Mouse (Mus musculus) frontal cortex, postnatal 25 days (tissue): ENCODE measurements around the gene Ubac2.

ENCODE experiments used
- DNase-seq, 2 experiments: peaks; one replicate each; pipeline ENCODE4 v3.0.0; 2022; ENCODE audit warnings: low spot score in 2 of 2

Gene Ubac2

DNA sequence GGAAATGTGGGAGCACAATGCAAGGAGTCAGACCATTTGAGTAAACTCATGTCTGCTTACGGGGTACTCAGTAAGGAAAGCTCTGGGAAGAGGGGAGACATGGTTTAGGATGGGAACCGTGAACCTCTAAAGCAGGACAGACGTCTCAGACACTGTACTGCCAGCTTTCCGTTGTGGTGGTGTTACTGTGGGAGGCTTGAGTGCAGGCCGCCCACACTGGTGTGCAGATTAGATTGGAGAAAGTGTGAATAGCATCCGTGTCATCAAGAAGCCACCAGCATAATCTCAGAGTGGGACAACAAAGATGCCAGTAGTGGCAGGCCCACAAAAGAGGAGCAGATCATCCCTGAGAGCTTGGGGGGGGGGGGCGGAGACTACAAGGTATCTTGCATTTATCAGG lies 123.8 kb downstream of the Ubac2 start:
- no peak for DNase-seq

DNA sequence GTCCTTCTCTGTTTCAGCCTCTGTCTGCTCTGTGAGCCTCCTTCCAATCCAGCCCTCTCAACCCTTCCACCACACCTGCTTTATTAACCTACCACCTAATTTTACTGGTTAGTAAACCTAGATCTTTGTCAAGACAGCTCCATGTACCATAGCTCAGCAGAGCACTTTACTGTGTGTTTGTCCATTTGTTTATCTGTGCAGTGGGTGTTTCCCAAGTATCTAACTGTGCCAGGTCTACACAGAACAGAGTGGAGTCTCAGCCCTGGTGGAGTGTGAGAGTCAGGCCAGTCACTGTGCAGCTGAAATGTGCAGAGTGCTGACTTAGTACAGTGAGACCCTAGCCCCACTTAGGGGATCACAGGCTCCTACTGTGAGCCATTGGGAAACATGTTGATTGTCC lies 125.4 kb downstream of the Ubac2 start:
- DNase-seq: no peak

DNA sequence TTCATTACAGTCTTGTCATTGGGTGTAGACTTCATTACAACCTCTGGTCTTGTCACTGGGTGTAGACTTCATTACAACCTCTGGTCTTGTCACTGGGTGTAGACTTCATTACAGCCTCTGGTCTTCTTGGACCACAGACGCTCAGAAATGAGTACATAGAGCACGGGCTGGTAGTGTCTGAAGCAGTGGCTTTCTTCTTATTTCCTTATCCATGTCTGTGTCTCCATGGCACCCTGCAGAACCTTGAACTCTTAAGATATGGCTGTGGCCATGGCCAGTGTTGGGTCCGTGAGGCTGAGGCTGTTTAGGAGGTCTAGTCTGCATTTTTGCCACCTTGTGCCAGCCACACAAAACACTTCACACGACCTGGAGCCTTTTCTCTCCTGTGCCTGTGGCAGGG lies 129.8 kb downstream of the Ubac2 start:
- DNase-seq: no peak

DNA sequence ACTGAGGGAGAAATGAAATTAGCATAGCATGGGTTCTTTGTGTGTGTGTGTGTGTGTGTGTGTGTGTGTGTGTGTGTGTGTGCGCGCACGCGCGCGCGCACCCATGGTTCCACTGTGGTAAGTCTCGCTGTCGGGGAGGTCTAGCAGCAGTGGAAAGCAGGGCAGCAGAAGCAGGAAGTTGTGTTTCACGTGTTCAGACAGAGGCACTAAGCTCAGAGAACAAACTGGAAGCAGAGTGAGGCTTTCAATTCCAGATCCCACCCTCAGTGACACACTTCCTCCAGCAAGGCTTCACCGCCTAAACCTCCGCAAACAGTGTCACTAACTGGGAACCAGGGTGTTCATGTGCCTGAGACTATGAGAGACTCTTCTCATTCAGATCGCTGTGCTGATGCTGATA lies 131.1 kb downstream of the Ubac2 start:
- no peak for DNase-seq

DNA sequence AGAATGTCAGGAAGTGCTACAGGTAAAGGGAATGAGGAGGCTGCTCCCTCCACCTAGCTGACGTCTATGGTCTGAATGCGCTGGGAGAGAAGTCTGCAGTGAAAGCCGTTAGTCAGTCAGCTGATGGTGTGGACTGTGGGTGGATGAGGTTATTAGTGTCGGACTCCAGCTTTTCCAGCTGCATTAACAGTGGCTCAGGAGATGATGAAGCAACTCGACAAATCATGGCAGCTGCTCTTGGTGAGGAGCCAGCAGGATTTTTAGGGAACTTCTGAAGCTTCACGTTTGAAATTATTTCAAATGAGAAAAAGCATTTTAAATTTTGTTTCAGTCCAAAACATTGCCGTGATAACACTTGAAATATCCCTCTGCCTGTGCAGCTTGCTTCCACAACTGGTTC lies 131.9 kb downstream of the Ubac2 start:
- DNase-seq: no peak

DNA sequence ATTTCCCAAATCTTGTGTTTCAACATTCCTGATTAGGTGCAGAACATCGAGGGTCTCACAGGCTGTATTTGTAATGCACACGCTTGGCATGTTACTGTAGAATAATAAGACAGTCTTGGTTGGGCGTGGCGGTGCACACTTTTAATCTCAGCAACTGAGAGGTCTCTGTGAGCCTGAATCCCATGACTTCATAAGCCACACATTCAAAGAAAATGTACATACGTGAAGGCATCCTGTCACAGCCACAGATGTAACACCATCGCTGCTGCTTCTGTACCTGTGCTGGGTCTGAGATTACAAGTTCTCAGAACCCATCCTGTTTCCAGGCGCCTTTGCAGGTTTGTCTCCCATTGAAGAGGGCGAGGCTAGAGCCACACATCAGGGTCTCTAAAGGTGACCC lies 133.3 kb downstream of the Ubac2 start:
- no peak for DNase-seq

DNA sequence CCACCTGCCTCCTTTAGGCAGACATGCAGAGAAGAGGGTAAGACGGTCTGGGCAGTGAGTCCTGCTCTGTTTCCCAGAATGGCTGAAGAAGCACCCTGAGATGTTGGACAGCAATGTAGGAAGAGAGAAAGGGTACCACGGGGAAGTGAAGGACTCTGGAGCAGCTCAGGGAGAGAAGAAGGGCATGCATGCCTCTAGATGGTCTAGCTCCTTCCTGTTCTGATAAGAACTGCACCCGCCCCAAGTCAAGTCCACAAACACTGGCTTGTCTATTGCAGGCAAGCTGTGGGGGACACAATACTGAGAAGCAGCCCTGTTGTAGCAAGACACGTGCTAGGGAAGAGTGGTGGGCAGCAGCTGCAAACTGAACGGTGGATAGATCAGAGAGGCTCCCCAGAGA lies 133.8 kb downstream of the Ubac2 start:
- DNase-seq: no peak

DNA sequence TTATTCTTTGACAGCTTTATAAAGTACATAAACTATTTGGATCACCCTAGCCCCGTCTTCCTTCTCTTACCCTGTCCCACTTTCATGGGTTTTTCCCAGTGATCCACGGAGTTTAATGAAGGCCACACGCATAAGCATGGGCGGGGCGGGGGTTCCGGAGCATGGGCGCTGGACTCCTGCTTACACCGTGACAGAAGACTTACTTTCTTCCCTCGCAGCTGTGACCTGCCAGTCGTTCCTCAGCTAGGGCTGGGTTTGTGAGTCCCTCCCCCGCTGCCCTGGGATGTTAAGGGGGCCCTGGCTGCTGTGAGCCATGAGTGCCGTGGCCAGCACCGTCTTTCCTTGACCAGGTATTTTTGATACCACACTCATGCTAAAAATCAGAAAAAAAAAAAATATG lies 134.4 kb downstream of the Ubac2 start:
- no peak for DNase-seq

DNA sequence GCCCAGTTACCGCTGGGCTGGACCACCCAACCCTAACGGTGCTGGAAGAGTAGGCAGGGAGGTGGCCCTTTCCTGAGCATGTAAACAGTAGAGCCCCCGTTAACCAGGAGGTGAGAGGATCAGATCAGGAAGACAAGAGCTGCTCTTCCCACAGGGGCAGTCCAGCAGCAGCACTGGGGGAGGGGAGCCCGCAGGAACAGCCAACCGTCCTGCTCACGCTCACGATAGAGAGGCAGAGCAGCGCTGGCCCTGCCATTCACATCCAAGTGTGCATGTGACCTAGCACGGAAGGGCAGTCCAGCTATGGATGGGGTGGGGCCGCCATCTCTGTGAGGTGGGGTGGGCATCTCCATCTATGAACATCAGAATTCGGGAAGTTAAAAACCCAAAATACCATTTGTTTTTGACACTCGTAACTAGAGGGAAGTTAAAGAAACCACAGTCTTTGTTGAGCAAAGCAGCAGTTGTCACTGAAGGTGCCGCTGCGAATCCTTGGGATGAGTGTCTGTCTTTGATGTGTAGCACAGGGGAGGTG lies 135.1 kb downstream of the Ubac2 start:
- no peak for DNase-seq

DNA sequence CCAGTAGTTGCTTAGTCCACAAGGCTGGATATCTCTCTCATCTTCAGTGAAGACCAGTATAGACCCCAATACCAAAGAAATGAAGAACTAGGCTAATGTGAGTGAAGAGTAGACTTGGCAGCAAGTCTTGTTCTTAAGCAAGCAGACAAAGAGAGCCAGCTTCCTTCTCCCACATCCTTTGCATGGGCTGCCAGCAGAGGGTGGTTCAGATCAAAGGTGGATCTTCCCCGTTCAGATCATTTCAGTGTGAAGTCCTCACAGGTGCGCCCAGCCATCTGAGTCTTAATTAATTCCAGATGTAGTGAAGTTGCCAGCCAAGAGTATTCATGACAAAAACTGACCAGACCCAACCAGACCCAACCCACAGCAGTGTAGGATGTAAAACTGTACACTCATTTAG lies 139.5 kb downstream of the Ubac2 start:
- DNase-seq: no peak

DNA sequence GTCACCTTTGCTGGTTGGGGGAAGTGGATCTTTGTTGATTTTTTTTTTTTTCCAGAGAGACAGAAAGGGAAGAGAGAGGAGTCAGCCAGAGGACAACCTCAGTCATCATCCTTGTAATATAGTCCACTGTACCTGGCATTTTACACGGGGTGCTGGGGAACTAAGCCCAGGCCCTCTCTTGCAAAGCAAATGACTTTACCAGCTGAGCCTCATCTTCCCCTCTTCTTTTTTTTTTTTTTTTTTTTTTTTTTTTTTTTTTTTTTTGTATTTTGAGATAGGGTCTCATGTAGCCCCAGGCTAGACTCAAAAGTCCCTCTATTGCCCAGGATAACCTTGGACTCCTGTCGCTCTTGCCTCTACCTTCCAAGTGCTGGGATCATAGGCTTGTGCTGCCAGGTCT lies 141.0 kb downstream of the Ubac2 start:
- no peak for DNase-seq

DNA sequence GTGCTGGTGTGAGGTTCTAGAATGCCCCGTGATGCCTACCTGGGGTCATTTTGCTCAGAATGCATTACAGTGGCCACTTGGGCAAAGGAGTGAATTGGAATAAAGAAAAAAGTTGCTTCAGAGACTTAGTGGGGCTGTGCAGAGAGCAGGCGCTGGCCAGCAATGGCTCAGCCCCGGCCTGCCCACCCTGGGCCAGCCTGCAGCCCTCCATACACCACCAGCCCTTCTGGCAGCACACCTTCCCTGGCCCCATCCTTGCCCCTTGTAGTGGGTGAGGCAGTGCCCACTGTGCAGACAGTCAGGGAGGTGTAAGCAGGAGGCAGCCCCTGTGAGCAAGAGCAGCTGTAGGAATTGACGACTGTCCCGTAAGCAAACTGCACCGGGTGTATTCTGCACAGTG lies 142.1 kb downstream of the Ubac2 start:
- no peak for DNase-seq

DNA sequence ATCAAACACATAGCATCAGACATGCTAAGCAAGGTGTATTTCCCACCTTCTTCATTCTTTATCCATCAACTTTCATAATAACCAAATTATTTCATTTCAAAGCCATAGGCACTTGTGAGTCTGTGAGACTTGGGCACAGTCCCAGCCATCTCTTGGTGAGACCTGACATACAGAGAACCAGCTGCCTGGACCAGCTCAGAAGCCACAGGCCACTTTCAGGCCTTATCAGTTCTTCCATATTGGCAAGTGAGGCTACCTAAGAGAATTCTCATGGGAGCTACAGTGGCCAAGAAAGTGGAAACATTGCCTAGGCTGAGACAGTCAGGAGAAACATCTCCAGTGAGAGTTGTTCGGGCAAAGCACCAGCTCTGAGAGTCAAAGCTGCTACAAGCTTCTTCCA lies 144.6 kb downstream of the Ubac2 start:
- no peak for DNase-seq

DNA sequence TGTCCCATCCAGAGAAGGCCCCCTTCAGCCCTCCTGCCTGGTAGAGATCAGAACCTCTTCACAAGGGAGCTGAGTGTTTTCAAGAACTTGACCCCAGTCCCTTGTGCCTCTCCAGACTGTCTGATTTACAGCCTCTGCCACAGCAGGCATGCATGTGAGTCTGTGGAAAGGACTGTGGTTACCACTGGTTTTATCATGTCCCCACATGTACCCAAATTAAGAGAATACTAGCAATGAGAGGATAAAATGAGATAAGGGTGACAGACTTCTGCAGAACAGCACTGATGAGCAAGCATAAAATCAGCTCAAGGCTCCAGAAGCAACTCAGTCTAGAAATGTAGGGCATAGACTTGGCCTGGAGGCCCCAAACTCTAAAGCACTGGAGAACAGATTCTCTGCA lies 145.5 kb downstream of the Ubac2 start:
- no peak for DNase-seq

DNA sequence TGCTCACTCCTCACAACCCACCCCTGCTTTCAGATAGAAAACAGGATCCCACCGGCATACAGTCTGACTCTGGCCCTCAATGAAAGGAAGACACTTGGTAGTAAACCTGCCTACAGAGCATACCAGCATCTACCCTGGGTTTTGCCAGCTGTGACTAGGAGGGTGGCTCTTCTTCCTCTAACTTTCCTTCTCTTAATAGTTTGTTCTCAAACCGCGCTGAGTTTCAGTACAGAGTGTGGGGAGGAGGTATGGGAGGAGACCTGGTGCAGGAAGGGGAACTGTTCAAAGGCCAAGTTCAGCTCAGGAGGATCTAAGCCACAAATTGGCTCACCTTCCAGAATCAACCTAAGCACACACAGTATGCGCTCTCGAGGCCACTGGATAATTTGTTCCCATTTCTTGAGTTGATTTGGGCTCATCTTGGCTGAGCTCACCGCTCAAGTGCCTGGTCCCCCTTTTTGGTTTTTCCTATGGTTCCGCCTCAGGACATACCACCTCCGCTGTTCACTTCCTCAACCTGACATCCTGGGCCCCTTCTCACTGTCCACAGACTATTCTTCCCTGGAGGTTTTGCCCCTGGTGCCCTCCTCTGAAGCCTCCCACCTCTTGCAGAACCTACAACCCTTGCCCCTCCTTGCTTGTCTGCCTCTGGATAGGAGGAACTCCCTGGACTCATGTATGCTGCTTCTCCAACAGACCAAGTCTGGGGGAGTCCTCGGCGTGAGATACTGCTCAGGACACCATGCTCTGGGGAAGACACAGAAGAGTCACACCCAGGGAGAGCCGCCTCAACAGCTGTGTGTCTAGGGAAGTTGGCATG lies 150.7 kb downstream of the Ubac2 start:
- no peak for DNase-seq

DNA sequence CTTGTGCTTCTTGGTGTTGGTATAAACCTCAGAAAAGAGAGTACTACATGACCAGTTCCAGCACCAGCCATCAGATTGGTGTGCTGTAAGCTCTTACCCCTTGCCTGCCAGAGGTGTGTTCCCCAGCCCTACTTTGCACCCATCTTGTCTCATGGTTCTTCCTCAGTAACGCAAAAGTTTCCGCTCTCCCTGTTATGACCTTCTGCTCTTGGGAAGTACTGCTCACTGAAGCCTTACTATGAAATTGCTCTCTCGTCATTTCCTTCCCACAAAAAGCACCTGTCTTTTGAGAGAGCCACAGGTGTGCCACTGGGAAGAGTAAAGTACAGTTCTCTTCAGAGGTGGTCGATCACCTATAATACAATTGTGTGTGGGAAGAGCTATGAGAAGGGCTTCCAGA lies 151.4 kb downstream of the Ubac2 start:
- no peak for DNase-seq

DNA sequence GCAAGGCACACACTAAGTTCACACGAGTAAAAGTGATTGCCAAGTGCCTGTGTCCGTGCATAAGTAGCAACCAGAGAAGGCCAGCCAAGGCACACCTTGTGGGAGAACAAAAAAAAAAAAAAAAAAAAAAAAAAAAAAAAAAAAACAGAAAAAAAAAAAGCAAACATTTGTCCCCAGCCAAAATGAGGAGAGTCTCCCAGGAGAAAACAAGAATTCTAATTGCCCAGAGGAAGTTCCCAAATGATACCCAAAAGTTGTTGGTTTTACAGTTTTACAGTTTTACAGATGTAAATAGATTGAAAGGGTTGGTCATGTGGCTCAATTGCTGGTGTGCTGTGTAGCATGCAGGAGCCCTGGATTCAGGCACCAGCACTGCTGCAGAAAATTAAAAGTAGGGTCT lies 153.6 kb downstream of the Ubac2 start:
- DNase-seq: no peak

DNA sequence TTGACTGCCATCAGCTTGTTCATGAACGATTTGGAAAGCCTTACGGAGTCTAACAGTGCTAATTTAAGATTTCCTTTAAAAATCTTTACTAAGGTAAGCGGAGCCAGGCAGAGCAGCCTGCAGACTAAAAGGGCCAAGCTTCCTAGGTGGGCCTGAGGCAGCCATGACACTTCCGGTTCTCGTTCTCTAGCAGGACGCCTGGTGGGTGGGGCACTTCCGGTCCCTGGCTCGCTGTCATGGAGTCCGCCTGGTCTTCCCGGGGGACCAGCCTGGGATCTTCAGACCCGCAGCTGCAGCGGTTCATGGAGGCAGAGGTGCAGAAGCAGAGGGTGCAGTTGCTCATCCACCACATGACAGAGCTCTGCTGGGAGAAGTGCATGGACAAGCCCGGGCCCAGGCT lies 156.0 kb downstream of the Ubac2 start, which contains the start of gene Timm8a2:
Gene Timm8a2, plus strand, starts transcription at position 224 of the 400 bp plus-strand sequence.
- DNase-seq: no peak

DNA sequence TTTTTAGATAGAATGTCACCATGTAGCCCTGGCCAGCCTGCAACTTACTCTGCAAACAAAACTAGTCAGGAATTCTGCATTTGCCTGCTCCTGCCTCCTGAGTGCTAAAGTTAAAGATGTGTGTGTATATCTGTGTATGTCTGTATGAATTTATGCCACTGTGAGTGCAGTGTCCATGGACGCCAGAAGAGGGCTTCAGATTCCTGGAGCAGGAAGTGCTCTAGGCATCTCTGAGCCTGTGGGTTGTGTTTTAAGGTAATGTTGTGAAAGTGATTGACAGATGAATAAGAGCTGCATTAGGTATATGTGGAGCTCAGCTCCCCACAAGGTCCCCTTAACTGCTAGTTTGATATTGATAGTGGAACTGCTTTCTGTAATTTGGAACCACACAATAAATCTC lies 156.8 kb downstream of the Ubac2 start:
- DNase-seq: no peak

DNA sequence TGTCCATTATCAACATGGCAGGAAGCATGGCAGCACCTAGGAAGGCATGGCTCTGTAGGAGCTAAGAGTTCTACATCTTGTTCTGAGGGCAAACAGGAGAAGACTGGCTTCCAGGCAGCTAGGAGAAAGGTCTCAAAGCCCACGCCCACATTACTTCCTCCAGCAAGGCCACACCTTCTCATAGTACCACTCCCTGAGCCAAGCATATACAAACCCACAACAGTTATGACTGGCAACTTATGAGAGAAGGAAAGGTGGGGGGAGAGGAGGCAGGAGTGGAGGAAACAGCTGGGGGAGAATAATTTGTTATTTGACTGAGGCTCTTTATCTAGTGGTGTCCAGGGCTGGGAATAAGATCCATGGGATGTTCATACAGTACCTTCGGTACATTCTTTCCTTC lies 157.4 kb downstream of the Ubac2 start:
- no peak for DNase-seq

DNA sequence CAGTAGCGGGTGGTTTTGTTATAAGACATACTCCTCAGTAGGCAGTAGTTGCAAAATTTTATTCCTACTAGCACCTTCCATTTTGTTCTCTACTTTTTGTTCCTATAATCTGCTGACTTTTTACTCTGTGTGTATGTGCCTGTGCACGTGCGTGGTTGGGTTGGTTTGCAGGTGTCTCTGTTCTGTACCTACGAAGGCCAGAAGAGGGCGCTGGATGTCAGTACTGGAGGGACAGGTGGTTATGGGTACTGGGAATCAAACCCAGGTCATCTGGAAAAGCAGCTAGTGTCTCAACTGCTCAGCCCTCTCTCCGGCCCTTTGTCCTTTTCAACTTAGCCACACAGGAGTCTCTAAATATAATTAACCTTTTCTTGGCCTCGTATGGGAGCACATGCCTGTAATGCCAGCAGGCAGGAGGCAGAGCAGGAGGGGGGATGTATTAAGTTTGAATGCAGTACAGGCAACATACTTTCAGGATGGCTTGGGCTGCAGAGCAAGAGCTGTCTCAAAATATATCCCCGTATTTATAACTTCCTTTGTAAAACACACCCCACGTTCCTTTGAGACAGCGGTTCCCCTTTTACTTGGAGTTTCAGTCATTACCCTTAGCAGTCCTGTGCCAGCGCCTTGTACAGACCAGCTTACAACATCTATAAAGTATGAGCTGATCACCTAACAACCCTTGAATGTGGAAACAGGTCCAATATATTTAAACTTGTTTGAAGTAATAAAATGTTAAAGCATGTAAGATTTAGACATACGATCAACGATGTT lies 160.6 kb downstream of the Ubac2 start:
- DNase-seq: no peak

DNA sequence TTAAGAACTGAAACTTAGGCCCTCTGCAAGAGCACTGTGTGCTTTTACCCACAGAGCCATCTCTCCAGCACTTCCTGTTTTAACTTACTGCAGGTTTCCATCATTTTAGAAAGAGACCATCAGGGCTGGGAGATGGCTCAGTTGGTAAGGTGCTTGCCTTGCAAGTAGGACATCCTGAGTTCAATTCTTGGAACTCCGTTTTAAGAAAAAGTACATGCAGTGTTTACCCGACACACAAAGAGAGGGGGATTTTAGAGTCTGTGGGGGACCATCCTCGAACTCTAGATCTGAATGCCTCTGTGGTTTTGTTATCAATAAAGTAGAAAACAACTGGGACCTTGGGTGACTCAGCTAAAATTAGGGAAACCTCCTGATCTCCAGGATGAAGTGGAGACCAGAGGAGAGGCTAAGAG lies 163.0 kb downstream of the Ubac2 start:
- no peak for DNase-seq

DNA sequence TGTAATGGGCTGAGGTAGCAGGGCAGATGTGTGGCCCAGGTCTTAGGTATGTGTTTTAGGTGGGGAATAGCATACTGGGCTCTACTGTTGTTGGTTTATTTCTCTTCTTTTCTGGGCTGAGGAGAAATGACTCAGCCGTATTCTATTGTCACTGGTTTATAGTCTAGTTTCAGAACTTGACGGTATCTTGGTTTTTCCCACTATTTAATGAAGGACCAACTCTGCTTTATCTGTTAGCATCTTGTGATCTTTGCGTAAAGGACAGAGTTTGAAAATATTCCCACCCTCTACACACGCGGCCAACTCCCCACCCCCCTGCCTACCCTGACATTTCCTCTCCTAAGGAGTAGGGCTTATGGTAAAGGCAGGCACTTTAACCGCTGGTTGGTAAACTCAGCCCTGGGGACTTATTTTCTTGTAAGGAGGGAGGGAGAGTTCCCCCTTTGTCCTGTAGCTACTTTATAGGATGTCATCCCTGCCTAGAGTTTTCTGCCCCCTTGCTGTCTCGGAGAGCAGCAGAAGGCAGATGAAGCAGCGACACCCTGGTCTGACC lies 163.8 kb downstream of the Ubac2 start:
- no peak for DNase-seq
